Mouse (Mus musculus) lung, postnatal 0 days (tissue): ENCODE measurements at regions not wholly inside any gene's neighbourhood (a gene's known extent, or its start where the extent isn't known, plus 50 kb on each side); places are given as distances from the start of the nearest gene placed in this dataset.

Source experiments
- CTCF ChIP-seq: IDR thresholded peaks from 2 replicates; pipeline ENCODE4 v1.5.1; 2016; ENCODE audit warnings: antibody characterized with exemption, mild to moderate bottlenecking
- EP300 ChIP-seq: IDR thresholded peaks from 2 replicates; pipeline ENCODE4 v1.6.1; 2016; ENCODE audit warnings: antibody characterized with exemption, mild to moderate bottlenecking, control low read depth

DNA sequence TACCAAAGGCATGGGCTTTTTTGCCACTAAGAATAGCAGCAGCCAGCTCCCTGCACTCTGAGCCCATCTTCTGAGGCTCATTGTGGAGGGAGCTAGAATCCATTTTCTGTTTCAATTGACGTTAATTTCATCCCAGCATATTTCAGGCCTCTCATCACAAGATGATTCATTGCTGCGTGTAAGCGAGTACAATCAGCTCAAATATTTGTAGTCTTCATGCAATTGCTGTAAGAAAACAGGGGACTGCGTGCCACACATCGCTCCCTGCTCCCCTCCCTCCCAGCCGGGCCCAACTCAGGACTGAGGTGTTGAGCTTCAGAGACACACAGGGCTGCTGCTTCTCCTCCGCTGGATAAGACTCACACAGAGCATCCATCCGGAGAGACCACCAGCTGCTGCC lies 360.0 kb upstream of the Cdh5 start:
- TF ChIP-seq CTCF (no peak), EP300 (no peak)
